Mouse (Mus musculus) liver, embryonic 16.5 days (tissue): ENCODE measurements around the gene Snap91. TPM values are rescaled to one million over a fixed set of nuclear protein-coding genes. Genes with fewer than 3 reads are reported as not detected.
A peak's percentile ranks its signal among the peaks of the same experiment; 100 is the strongest.

Experiments
- ATAC-seq: fragments of 200-750 bp; cut with Nextera tagmentation; 2 replicates; pipeline ENCODE4 v1.8.0; 2017; ENCODE audit warnings: low read depth, mild to moderate bottlenecking, moderate number of reproducible peaks, moderate library complexity
- H3K27ac ChIP-seq: fragments of 300-500 bp; sonication (generic); 2 replicates; pipeline ENCODE4 v1.5.1; 2014; ENCODE audit warnings: mild to moderate bottlenecking, low read length
- H3K27me3 ChIP-seq: fragments of 300-500 bp; sonication (generic); 2 replicates; pipeline ENCODE4 v1.6.1; 2014; ENCODE audit warnings: low read depth, low read length, mixed read lengths; ENCODE audit not compliant: control insufficient read depth, insufficient read depth
- H3K36me3 ChIP-seq: fragments of 300-500 bp; sonication (generic); 2 replicates; pipeline ENCODE4 v1.6.1; 2014; ENCODE audit warnings: mild to moderate bottlenecking; ENCODE audit not compliant: control insufficient read depth, insufficient read depth
- H3K4me1 ChIP-seq: fragments of 300-500 bp; sonication (generic); 2 replicates; pipeline ENCODE4 v1.6.1; 2014; ENCODE audit warnings: low read depth, low read length, mixed read lengths; ENCODE audit not compliant: control insufficient read depth
- H3K4me2 ChIP-seq: fragments of 300-500 bp; sonication (generic); 2 replicates; pipeline ENCODE4 v1.6.1; 2014; ENCODE audit warnings: low read depth, low read length, mixed read lengths
- H3K4me3 ChIP-seq: fragments of 300-500 bp; sonication (generic); 2 replicates; pipeline ENCODE4 v1.5.1; 2014; ENCODE audit warnings: low read depth, mild to moderate bottlenecking, low read length
- H3K9ac ChIP-seq: fragments of 300-500 bp; sonication (generic); 2 replicates; pipeline ENCODE4 v1.6.1; 2014; ENCODE audit warnings: low read depth, low read length
- H3K9me3 ChIP-seq: fragments of 300-500 bp; sonication (generic); replicated peaks from 2 replicates; pipeline ENCODE4 v1.6.1; 2016; ENCODE audit warnings: low read length; ENCODE audit not compliant: control insufficient read depth
- WGBS: fragments of 180-500 bp; shearing (Covaris S2); extraction: QIAGEN DNeasy Blood & Tissue Kit; methylation state at CpG from one replicate; pipeline ENCODE4 v1.1.7; 2014; ENCODE audit not compliant: insufficient replicate concordance; 5-methylcytosine and 5-hydroxymethylcytosine counted together
- polyA plus RNA-seq: library from polyadenylated mRNA; unstranded; fragments of >200 nt; fragmentation: Nextera tagmentation; extraction: Ambion mirVana; gene quantifications from 2 replicates; pipeline ENCODE4 v1.2.1, GENCODE M21; 2015

Snap91 gene
- polyA plus RNA-seq, 1 experiment from 2014 or later: 0.20 TPM

GRCm38 (mm10) chr9:86775374-86775773, 105.1 kb downstream of the Snap91 start:
- Histone ChIP-seq H3K27me3 (no peaks in the 10 kb centered on the region), H3K36me3 (no peaks in the 10 kb centered on the region), H3K4me3 (no peak overlapping the region), H3K27ac (no peak overlapping the region), H3K4me2 (no peak overlapping the region), H3K4me1 (no peaks in the 10 kb centered on the region), H3K9ac (no peak overlapping the region), H3K9me3 (no peaks in the 10 kb centered on the region)
- 79% methylated on average over 6 of the region's 6 CpGs for WGBS
- ATAC-seq: no peak

- 70% methylated on average over 8 of the region's 8 CpGs for WGBS
- Histone ChIP-seq H3K4me1 (no peaks in the 10 kb centered on the region), H3K4me2 (no peak overlapping the region), H3K9ac (no peak overlapping the region), H3K4me3 (no peak overlapping the region), H3K27me3 (no peaks in the 10 kb centered on the region), H3K9me3 (no peaks in the 10 kb centered on the region), H3K36me3 (no peaks in the 10 kb centered on the region), H3K27ac (no peak overlapping the region)
- ATAC-seq: no peak
Observed at GRCm38 (mm10) chr9:86773996-86774395, 106.5 kb downstream of the Snap91 start.

GRCm38 (mm10) chr9:86772897-86773296, 107.6 kb downstream of the Snap91 start:
- no peaks in the 10 kb centered on the region for H3K36me3 ChIP-seq
- H3K9ac ChIP-seq: no peak overlapping the region
- 64% methylated on average over 3 of the region's 3 CpGs for WGBS
- no peaks in the 10 kb centered on the region for H3K4me1 ChIP-seq
- no peak for ATAC-seq
- H3K27ac ChIP-seq: no peak overlapping the region
- H3K4me3 ChIP-seq: no peak overlapping the region
- no peaks in the 10 kb centered on the region for H3K27me3 ChIP-seq
- no peak overlapping the region for H3K4me2 ChIP-seq
- H3K9me3 ChIP-seq: no peaks in the 10 kb centered on the region

- H3K4me3 ChIP-seq: no peak overlapping the region
- H3K27me3 ChIP-seq: no peaks in the 10 kb centered on the region
- 64% methylated on average over 10 of the region's 10 CpGs for WGBS
- no peak for ATAC-seq
- no peaks in the 10 kb centered on the region for H3K4me1 ChIP-seq
- no peak overlapping the region for H3K27ac ChIP-seq
- H3K9me3 ChIP-seq: no peaks in the 10 kb centered on the region
- no peak overlapping the region for H3K4me2 ChIP-seq
- H3K9ac ChIP-seq: no peak overlapping the region
- H3K36me3 ChIP-seq: no peaks in the 10 kb centered on the region
Observed at GRCm38 (mm10) chr9:86766991-86767390, 113.5 kb downstream of the Snap91 start.

- 43% methylated on average over 2 of the region's 2 CpGs for WGBS
- no peaks in the 10 kb centered on the region for H3K9me3 ChIP-seq
- no peak overlapping the region for H3K9ac ChIP-seq
- H3K27me3 ChIP-seq: no peaks in the 10 kb centered on the region
- no peak overlapping the region for H3K4me2 ChIP-seq
- H3K27ac ChIP-seq: no peak overlapping the region
- H3K4me3 ChIP-seq: no peak overlapping the region
- H3K36me3 ChIP-seq: no peaks in the 10 kb centered on the region
- no peak for ATAC-seq
- no peaks in the 10 kb centered on the region for H3K4me1 ChIP-seq
Observed at GRCm38 (mm10) chr9:86764002-86764401, 116.5 kb downstream of the Snap91 start.

- no peaks in the 10 kb centered on the region for H3K4me1 ChIP-seq
- no peak overlapping the region for H3K4me3 ChIP-seq
- no peaks in the 10 kb centered on the region for H3K27me3 ChIP-seq
- no peaks in the 10 kb centered on the region for H3K36me3 ChIP-seq
- H3K9me3 ChIP-seq: no peaks in the 10 kb centered on the region
- no peak overlapping the region for H3K9ac ChIP-seq
- no peak for ATAC-seq
- 61% methylated on average over 8 of the region's 8 CpGs for WGBS
- H3K4me2 ChIP-seq: no peak overlapping the region
- H3K27ac ChIP-seq: no peak overlapping the region
Observed at GRCm38 (mm10) chr9:86762477-86763376, 117.7 kb downstream of the Snap91 start.

GRCm38 (mm10) chr9:86745926-86746581, 134.4 kb downstream of the Snap91 start:
- Histone ChIP-seq H3K36me3 (no peaks in the 10 kb centered on the region), H3K4me1 (no peaks in the 10 kb centered on the region), H3K27ac (no peak overlapping the region), H3K4me2 (no peak overlapping the region), H3K9ac (no peak overlapping the region), H3K9me3 (no peaks in the 10 kb centered on the region), H3K27me3 (no peaks in the 10 kb centered on the region), H3K4me3 (no peak overlapping the region)
- peak; percentile 27; the same call in 1 of the 2 replicates for ATAC-seq
- 26% methylated on average over 13 of the region's 13 CpGs for WGBS

- Histone ChIP-seq H3K9ac (no peak overlapping the region), H3K4me2 (no peak overlapping the region), H3K27ac (no peak overlapping the region), H3K4me1 (no peaks in the 10 kb centered on the region), H3K4me3 (no peak overlapping the region), H3K27me3 (no peaks in the 10 kb centered on the region), H3K36me3 (no peaks in the 10 kb centered on the region), H3K9me3 (no peaks in the 10 kb centered on the region)
- ATAC-seq: no peak
- 33% methylated on average over 5 of the region's 5 CpGs for WGBS
Observed at GRCm38 (mm10) chr9:86744041-86744440, 136.4 kb downstream of the Snap91 start.
